Mouse (Mus musculus) cortical plate, adult 2 months (tissue): Measurements from ENCODE around the gene Cit. TPM values are rescaled to one million over a fixed set of nuclear protein-coding genes. Genes with fewer than 3 reads are reported as not detected.

Experiments used
- H3K27ac ChIP-seq: fragments of 200-500 bp; 2 replicates; pipeline ENCODE4 v1.5.1; 2012; ENCODE audit warnings: low read length, control low read depth, inconsistent platforms; ENCODE audit not compliant: insufficient read depth
- H3K4me1 ChIP-seq: fragments of 200-500 bp; 2 replicates; pipeline ENCODE4 v1.6.1; 2011; ENCODE audit warnings: low read length; ENCODE audit not compliant: control insufficient read depth, insufficient read depth
- H3K4me3 ChIP-seq: fragments of 200-500 bp; 2 replicates; pipeline ENCODE4 v1.5.1; 2011; ENCODE audit warnings: mild to moderate bottlenecking, low read length, control low read depth; ENCODE audit not compliant: insufficient read depth
- CTCF ChIP-seq: fragments of 200-500 bp; IDR thresholded peaks from 2 replicates; pipeline ENCODE4 v1.5.1; 2011; ENCODE audit warnings: mild to moderate bottlenecking, control low read depth, low read length; ENCODE audit not compliant: insufficient read depth; ENCODE audit errors: extremely low read depth
- POLR2A ChIP-seq: fragments of 200-500 bp; IDR thresholded peaks from 2 replicates; pipeline ENCODE4 v1.6.1; 2011; ENCODE audit warnings: mild to moderate bottlenecking, low read length, control low read depth; ENCODE audit not compliant: insufficient read depth; ENCODE audit errors: extremely low read depth
- polyA plus RNA-seq: library from polyadenylated mRNA; depleted of rRNA; stranded (reverse); fragments of >200 nt; gene quantifications from 2 replicates; pipeline ENCODE4 v1.2.3, GENCODE M21; 2012

Gene Cit
- polyA plus RNA-seq, 1 experiment: 75.4 TPM

DNA sequence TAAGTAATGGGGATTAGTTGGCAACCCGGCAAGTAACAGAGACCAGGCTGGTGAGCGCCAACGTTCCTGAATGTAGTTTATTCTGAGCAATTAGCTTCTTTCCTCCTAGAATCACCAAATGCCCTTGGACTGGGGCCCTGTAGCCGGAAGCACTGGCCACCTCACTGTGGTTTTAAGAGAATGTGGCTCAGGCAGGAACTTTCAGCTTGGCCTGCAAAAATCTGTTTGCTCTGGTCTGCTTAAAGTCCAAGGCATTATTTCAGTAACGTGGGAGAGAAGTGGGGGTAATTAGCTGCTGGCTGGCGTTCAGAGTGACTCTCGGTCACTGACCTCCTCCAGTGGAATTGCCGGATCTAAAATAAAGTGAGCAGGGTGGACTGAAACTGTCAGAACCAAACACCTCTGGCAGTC is 178.2 kb downstream of the Cit start:
- Histone ChIP-seq H3K4me3 (peak overlapping the region; percentile 31), H3K27ac (no peak overlapping the region), H3K4me1 (no peaks in the 10 kb centered on the region)
- no peak for TF ChIP-seq CTCF
- TF ChIP-seq POLR2A: no peak

DNA sequence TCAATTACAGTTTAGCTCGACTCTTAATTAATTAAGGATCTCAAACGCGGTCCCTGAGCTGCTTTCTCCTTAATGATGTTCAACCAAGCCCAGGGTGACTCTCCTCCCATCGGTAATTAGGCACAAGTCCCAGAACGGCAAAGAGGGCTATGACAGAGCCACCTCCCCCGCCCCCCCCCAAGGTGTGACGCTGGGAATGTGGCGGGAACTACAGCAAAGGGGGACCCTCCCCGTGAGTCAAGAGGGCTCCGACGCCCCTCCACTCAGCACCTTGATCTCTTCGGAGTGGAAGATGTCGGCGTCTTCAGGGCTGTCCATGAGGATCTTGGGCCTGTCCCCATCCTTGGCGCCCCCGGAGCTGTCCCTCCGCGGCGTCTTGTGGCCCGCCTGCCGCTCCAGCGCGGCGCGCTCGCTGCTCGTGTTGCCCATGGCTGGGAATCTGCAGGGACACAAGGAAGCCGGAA is 178.8 kb downstream of the Cit start:
- H3K27ac ChIP-seq: no peak overlapping the region

DNA sequence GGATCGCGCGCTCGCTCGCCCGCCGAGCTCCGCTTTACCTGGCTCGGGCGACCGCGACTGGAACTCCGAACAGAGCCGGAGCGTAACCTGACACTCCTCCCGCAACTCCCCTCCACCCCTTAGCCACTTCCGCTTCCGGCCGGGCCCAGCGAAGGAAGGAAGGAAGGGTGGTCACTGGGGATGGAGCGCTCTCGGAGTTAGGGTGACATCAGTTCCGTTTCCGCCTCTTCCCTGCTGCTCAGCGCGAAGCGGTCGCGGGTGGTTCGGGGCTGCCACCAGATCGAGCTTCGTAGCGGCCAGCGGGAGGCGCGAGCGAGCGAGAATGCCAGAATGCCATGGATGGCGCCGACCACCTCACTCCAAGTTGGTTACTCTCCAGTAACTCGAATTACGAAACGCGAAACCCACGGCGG is 179.3 kb downstream of the Cit start, which contains the start of gene Prkab1:
Gene Prkab1 (minus strand): TSS at position 182 of the 413 bp plus-strand sequence.
- Histone ChIP-seq H3K27ac (no peak within 1 kb of the TSS), H3K4me1 (no peaks in the 10 kb centered on the region), H3K4me3 (peak within 1 kb of the TSS; percentile 31)
- peak; percentile 22; the same call in 1 of the 2 replicates for TF ChIP-seq CTCF
- peak; percentile 80 for TF ChIP-seq POLR2A

More for the DNA sequence above, 178.8 kb downstream of the Cit start:
- no peaks in the 10 kb centered on the region for H3K4me1 ChIP-seq
- TF ChIP-seq POLR2A: no peak
- no peak for TF ChIP-seq CTCF
- peak overlapping the region; percentile 31 for H3K4me3 ChIP-seq

DNA sequence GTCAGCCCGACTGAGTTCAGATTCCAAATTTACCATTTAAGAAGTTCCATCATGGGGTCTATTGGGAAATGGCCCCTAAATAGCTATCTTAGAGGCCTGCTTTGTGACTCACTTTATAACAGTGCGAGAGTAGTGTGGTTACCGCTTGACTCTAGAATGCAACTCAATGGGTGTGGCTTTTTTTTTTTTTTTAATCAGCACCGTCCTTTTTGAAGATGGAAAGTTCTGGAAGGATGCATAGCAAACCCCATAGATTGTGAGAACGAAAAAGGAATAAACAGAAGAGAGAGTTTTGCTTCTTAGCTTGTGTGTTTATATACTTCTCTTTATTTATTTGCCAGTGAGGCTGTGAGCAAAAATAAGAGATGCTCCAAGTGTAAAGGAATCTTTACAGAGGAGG is 181.0 kb downstream of the Cit start:
- TF ChIP-seq POLR2A (no peak), CTCF (no peak)
- H3K27ac ChIP-seq: no peak overlapping the region
- H3K4me1 ChIP-seq: no peaks in the 10 kb centered on the region
- no peak overlapping the region for H3K4me3 ChIP-seq

DNA sequence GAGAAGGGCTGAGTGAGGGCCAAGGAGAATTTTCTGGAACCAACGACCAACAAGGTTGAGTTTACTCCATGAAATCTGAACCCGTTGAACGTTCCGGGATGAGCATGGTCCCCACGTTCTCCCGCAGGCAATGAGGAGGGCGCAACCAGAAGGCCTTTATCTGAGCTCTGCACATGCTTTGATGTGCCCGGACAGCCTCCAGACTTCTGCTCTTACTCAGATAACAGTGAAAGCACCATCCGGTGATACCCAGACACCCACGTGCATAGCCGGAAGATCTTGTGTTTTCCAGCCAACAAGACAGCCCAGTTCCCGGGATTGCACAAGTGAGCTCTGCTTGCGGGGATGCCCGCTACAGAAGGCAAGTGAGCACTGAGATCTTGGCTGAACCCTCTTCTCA is 181.5 kb downstream of the Cit start:
- Histone ChIP-seq H3K27ac (no peak overlapping the region), H3K4me3 (no peak overlapping the region), H3K4me1 (no peaks in the 10 kb centered on the region)
- TF ChIP-seq POLR2A (no peak), CTCF (no peak)

DNA sequence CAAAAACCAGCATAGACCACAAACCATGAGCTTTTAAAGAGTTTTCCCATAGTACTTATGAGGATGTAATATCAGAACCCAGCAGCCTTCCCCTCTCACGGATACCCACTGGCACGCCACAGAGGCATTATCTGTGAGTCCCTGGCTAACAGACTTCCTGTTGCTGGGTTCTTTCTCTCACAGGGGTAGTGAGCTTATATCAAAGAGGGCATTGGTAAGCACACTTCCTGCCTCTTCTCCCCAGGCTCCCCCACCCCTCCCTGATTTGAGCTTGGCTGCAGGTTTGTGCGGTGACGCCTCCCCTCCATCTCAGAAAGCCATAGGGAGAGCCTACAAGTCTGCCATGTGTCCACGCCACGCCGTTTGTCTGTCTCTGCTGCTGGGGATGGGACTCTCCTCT is 184.0 kb downstream of the Cit start:
- Histone ChIP-seq H3K4me3 (no peak overlapping the region), H3K4me1 (no peaks in the 10 kb centered on the region), H3K27ac (no peak overlapping the region)
- TF ChIP-seq POLR2A: no peak
- no peak for TF ChIP-seq CTCF

DNA sequence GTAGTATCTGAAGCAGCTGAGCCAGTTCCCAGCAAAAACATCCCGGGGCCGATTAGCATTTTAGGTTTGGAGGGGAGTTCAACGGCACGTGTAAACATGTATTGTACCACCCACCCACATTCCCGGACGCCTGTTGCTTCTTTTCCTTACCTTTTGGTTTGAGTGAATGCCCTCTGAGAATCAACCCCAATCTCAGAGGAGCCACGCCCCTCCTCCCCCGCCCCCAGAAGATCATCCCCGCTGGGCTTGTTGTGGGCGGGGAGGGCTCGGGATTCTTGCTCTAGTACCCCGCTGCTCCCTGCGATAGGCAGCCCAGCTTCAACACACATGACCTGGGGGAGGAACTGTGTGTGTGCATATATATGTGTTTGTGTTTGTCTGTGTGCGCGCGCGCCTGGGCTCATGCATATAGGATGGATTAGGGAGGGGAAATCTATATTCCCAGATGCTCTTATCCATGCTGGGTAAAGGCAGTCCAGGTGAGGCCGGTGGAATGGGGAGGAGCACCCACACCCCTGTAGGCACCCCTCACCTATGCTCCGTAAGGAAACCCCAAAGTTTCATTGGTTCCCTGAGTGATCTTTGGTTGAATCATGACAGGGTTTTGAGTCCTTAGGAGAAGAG is 185.6 kb downstream of the Cit start:
- H3K4me1 ChIP-seq: no peaks in the 10 kb centered on the region
- H3K4me3 ChIP-seq: no peak overlapping the region
- no peak for TF ChIP-seq POLR2A
- no peak for TF ChIP-seq CTCF
- H3K27ac ChIP-seq: no peak overlapping the region

DNA sequence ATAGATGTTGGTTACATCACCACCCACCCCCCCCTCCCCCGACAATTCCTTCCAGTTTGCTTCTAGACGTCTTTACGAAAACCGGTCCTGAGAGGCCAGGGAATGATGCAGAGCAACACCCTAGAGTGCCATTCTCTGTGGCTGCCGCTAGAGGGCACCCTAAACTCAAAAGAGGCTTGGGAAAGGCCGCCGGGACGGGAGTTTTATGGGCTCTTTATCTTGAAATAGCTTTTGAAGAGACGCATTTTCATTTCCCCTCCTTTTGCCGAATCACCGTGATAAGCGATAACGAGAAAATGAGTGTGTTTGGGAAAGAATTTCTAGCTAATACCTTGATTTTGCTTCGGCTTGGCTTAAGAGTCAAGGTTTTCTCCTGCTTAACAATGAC is 186.1 kb downstream of the Cit start:
- Histone ChIP-seq H3K4me3 (no peak overlapping the region), H3K4me1 (no peaks in the 10 kb centered on the region), H3K27ac (no peak overlapping the region)
- TF ChIP-seq POLR2A (no peak), CTCF (peak; percentile 81)

DNA sequence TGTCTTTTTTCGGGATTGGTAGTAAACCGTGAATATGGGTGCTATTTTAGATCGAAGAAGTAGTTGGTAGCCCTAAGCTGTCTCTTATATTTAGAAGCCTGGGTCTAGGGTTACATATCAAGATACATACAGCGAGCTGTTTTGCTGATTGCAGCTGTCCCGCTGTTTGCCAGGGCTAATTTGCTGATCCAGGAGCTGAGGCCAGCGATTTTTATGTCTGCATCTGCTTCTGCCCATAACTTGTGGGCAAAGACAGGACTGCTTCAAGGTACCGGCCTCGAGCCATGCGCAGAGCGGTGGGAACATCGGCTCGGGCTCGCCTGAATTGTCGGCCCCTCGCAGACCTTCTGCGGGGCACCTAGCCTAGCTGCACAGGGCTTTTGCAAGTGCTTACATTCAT is 191.4 kb downstream of the Cit start:
- no peak overlapping the region for H3K27ac ChIP-seq
- TF ChIP-seq CTCF (no peak), POLR2A (no peak)
- no peaks in the 10 kb centered on the region for H3K4me1 ChIP-seq
- no peak overlapping the region for H3K4me3 ChIP-seq

DNA sequence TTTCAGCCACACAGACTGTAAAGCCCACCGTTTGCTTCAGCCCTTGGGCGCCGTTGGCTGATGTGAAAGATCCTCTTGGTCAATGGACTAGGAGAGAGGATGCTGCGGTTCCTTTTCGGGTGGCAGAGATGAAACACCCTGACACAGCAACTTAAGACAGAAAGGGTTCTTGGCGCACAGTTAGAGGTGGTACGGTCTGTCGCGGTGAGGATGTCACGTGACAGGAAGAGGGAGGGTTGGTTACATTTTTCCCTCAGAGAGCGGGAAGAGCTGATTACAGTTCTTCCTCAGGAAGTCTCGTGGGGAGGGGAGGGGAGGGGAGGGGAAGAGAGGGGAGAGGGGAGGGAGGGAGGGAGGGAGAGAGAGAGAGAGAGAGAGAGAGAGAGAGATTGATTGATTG is 192.7 kb downstream of the Cit start:
- H3K4me1 ChIP-seq: no peaks in the 10 kb centered on the region
- H3K4me3 ChIP-seq: no peak overlapping the region
- no peak for TF ChIP-seq CTCF
- TF ChIP-seq POLR2A: no peak
- no peak overlapping the region for H3K27ac ChIP-seq
